Mouse (Mus musculus) lung, postnatal 25 days (tissue): Measurements from ENCODE around the gene Slc6a21.

Source experiments
- DNase-seq: peaks from one replicate; pipeline ENCODE4 v3.0.0; 2022; ENCODE audit warnings: low spot score

Slc6a21 gene

GRCm38 (mm10) chr7:45316536-45316935, 39.2 kb downstream of the Slc6a21 start:
- DNase-seq = no peak

- DNase-seq = no peak
Measured at GRCm38 (mm10) chr7:45322245-45322644, 44.9 kb downstream of the Slc6a21 start.

- DNase-seq = no peak
Measured at GRCm38 (mm10) chr7:45323069-45323468, 45.8 kb downstream of the Slc6a21 start.

GRCm38 (mm10) chr7:45325800-45326199, 48.5 kb downstream of the Slc6a21 start:
- no peak for DNase-seq

GRCm38 (mm10) chr7:45328841-45329475, 51.6 kb downstream of the Slc6a21 start:
- DNase-seq = no peak

GRCm38 (mm10) chr7:45331502-45331901, 54.2 kb downstream of the Slc6a21 start:
- no peak for DNase-seq

- DNase-seq = peak; percentile 67
Measured at GRCm38 (mm10) chr7:45332685-45333425, 55.5 kb downstream of the Slc6a21 start.

- DNase-seq = peak; percentile 92
Measured at GRCm38 (mm10) chr7:45333431-45333982, 56.2 kb downstream of the Slc6a21 start, which contains the start of gene Trpm4. Trpm4 (minus strand) TSS chr7:45333780.

GRCm38 (mm10) chr7:45334605-45335004, 57.3 kb downstream of the Slc6a21 start:
- no peak for DNase-seq

GRCm38 (mm10) chr7:45335056-45335455, 57.7 kb downstream of the Slc6a21 start, which contains the start of gene Hrc:
Hrc (plus strand) TSS chr7:45335290.
- no peak for DNase-seq

GRCm38 (mm10) chr7:45336319-45336718, 59.0 kb downstream of the Slc6a21 start:
- no peak for DNase-seq

GRCm38 (mm10) chr7:45337469-45337868, 60.2 kb downstream of the Slc6a21 start:
- no peak for DNase-seq

- DNase-seq = peak; percentile 62
Measured at GRCm38 (mm10) chr7:45338161-45338911, 61.0 kb downstream of the Slc6a21 start.
